Mouse (Mus musculus) layer of hippocampus, postnatal 25 days (tissue): ENCODE measurements around the gene Bclaf3. TPM values are rescaled to one million over a fixed set of nuclear protein-coding genes. Genes with fewer than 3 reads are reported as not detected.

ENCODE experiments used
- DNase-seq, 2 experiments: peaks; one replicate each; pipeline ENCODE4 v3.0.0; 2022; ENCODE audit warnings: mixed read lengths in 2 of 2, low spot score in 1 of 2; ENCODE audit errors: extremely low spot score in 1 of 2
- total RNA-seq, 2 experiments: library from RNA; stranded (reverse); gene quantifications; 2 replicates each; pipeline ENCODE4 v1.2.3; 2021

Gene Bclaf3
- total RNA-seq, 2 experiments from 2014 or later = 6.8 to 8.1 TPM

DNA sequence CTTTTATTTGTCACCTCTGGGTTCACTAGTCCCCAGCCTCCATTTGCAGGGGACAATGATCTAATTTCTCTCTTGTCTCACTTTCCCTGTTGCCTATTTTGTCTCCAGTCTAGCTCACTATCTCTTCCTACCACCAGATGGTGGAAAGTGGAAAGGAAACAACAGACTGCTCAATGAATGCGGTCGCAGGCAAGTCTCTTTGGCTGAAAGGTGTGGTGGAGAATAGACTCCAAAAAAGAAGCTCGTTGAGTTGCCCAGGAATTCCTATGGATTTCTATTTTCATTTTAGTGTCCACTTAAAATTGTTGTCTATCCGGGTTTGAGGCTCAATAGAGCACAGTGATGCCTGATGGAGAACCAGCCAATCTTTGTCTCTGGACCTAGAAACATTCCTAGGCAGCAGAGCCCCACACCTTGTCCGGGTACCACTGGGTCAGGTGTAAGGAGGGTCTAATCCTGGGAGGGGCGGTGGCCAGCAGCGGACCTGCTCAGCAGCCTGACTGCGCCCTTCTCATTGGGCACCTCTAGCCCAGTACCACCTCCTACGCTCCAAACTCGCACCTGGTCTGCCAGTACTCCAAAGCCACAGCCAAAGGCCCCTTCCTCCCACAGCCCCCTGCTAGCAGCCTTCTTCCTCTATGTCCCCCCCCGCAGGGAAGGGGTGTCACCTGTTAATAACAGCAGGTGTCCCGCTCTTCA, 99.9 kb downstream of the Bclaf3 start:
- peak in 1 of 2 experiments; percentile 5 for DNase-seq

GRCm38 (mm10) chrX:159626907-159627587, 100.6 kb downstream of the Bclaf3 start, which contains the start of gene Sh3kbp1:
TSS of gene Sh3kbp1 (plus strand) at chrX:159627272.
- DNase-seq = peak; percentile 31 to 33

- peak; percentile 10 to 27 for DNase-seq
These were observed 101.4 kb downstream of the Bclaf3 start for GRCm38 (mm10) chrX:159627588-159628566.

DNA sequence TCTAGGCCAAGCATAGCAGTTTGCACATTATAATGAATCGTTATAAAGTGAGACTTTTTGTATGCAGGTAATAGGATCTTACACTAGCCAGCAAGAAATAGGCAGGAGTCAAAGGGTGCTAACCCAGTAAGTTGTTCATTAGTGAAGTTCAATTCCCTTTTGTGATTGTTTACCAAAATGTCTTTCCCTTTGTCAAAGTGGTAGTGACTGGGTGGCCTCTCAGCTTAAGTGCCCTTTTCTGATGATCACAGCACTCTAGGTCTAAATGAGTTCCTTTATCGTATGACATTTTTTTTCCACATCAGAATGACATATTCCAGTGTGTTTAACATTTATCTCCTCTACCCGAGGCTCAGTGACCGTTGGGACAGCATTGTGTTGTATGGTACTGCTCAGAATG, 102.1 kb downstream of the Bclaf3 start:
- DNase-seq = no peak

DNA sequence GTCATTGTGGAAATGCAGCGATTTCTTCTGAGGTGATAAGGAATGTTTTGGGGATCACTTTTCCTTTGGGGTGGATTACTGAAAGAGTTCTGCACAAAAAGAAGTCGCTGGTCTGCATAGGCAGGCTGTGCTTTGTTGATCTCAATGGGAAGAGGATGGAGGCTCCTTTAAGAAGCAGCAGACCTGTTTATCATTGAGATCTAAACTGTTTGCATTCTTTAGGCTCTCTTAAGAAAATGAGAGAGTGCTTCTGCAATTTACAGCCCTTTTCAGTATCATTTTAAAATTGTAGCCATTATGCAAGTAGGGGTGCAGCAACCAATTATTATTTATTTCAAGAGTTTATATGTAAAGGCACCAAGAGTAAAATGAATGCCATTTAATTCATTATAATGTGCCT, 102.7 kb downstream of the Bclaf3 start:
- DNase-seq = no peak

DNA sequence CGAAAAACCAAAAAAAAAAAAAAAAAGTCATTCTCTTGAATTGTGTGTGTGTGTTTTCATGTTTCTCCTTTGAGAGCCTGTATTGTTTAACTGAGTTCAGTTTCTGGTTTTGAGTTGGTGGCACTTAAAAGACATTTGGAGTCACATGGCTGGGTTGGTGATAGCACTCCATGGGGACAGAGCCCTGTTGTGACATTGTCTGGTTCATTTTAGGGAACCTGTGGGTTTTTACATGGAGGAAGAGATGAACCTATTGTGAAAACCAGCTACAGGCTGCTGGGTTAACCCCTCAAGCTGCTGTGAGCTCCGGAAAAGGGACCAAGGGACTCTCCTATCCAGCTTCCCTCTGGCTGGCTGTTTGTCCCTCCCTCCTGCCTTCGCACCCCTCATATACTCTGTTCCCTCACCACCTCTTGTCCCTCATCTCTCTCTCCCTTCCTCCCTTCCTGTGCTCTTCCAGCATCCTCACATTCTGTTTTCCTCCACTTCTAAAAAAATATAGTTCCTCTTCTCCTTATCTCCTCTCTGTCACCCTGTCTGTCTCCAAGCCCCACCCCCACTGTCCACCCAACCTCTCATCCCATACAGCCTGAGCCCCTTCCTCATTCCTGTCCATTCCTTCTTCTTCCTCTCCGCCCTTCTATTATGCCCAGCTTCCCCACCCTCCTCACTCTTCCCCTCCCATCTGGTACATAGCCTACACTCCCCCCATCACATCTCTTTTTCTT, 112.2 kb downstream of the Bclaf3 start:
- DNase-seq = no peak

DNA sequence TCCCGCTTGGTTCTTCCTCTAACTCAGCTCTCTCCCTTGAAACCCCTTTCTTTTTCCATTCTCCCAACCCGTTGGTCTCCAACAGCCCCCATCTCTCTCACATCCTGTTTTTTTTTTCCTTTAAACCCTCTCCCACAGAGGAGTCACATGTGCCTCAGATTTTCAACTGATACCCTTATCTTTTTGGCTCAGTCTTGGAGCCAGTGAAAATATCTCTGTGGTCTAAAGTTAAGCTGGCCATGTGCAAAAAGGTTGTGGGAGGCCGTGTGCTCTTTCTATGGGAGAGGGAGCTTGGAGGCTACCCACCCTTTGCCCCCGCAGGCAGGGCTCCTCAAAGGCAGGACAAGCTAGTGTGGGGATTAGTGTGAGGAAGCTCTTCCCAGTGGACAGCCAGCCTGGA, 113.5 kb downstream of the Bclaf3 start:
- DNase-seq = no peak

Other genes with a start within 250 kb of the Bclaf3 start
- gene Eif1ax, start 154.5 kb upstream of the Bclaf3 start, total RNA-seq = 100 to 1,000 TPM; 124 to 136 TPM
- gene Map7d2, start 112.1 kb upstream of the Bclaf3 start, total RNA-seq = 10 to 100 TPM; 83.7 to 98.2 TPM
- gene Sh3kbp1, start 100.6 kb downstream of the Bclaf3 start, total RNA-seq = 10 to 100 TPM; 37.0 to 39.4 TPM